Mouse (Mus musculus): Measurements from ENCODE around the gene Prickle4. TPM values are rescaled to one million over a fixed set of nuclear protein-coding genes. Genes with fewer than 3 reads are reported as not detected.

The Prickle4 gene
- polyA plus RNA-seq, 2 experiments, result 0.23 TPM; not detected in 1

GRCm38 (mm10) chr17:47648966-47649365 lies 45.6 kb downstream of the Prickle4 start:
- Histone ChIP-seq H3K4me3 (ENCODE audit: insufficient read depth in 1 of 2, low read depth in 2 of 2, low read length in 2 of 2) (no peak overlapping the region), H3K27me3 (ENCODE audit: control insufficient read depth, insufficient read depth, low read length) (no peaks in the 10 kb centered on the region), H3K9me3 (ENCODE audit: control insufficient read depth, low read length) (no peaks in the 10 kb centered on the region), H3K4me1 (replicated peaks; ENCODE audit: control insufficient read depth in 2 of 2, insufficient read depth in 2 of 2, low read length in 1 of 2) (0 out of 4 replicates have a peak, but pooled peaks cover 2 to 3% of the 10 kb centered on the region in 2 experiments), H3K4me2 (ENCODE audit: low read depth) (no peak overlapping the region), H3K36me3 (replicated peaks; ENCODE audit: control insufficient read depth, insufficient read depth, low read depth) (peaks cover 5% of the 10 kb centered on the region), H3K27ac (no peak overlapping the region), H3K9ac (replicated peaks) (no peak overlapping the region)
- no peak for TF ChIP-seq EP300 (IDR thresholded peaks at IDR 0.05; ENCODE audit: low read depth)
- TF ChIP-seq CTCF (IDR thresholded peaks at IDR 0.05; ENCODE audit: low read depth), result no peak
- DNase-seq (ENCODE audit: low read depth in 3 of 3, low spot score in 3 of 3) (no peak), ATAC-seq (ENCODE audit: insufficient read depth) (no peak)
- 57% methylated on average over 4 of the region's 4 CpGs for WGBS (ENCODE audit: insufficient replicate concordance)

GRCm38 (mm10) chr17:47646683-47647082 lies 47.9 kb downstream of the Prickle4 start:
- TF ChIP-seq EP300 (IDR thresholded peaks at IDR 0.05; ENCODE audit: low read depth), result no peak
- TF ChIP-seq CTCF (IDR thresholded peaks at IDR 0.05; ENCODE audit: low read depth), result peak; percentile 82
- no peak overlapping the region for H3K27ac ChIP-seq
- DNase-seq (ENCODE audit: low read depth in 3 of 3, low spot score in 3 of 3) (peak; percentile 62 to 72 (median 64)), ATAC-seq (ENCODE audit: insufficient read depth) (peak; percentile 33; the same call in 1 of the 2 replicates)
- H3K9ac ChIP-seq (replicated peaks), result no peak overlapping the region
- H3K9me3 ChIP-seq (ENCODE audit: control insufficient read depth, low read length), result no peaks in the 10 kb centered on the region
- peaks cover 2% of the 10 kb centered on the region; the same call in 1 of the 2 replicates for H3K36me3 ChIP-seq (replicated peaks; ENCODE audit: control insufficient read depth, insufficient read depth, low read depth)
- no peak overlapping the region for H3K4me2 ChIP-seq (ENCODE audit: low read depth)
- no peak overlapping the region for H3K4me3 ChIP-seq (ENCODE audit: insufficient read depth in 1 of 2, low read depth in 2 of 2, low read length in 2 of 2)
- 0 out of 4 replicates have a peak, but pooled peaks cover 2 to 3% of the 10 kb centered on the region in 2 experiments for H3K4me1 ChIP-seq (replicated peaks; ENCODE audit: control insufficient read depth in 2 of 2, insufficient read depth in 2 of 2, low read length in 1 of 2)
- 57% methylated on average over 1 of the region's 1 CpGs for WGBS (ENCODE audit: insufficient replicate concordance)
- H3K27me3 ChIP-seq (ENCODE audit: control insufficient read depth, insufficient read depth, low read length), result no peaks in the 10 kb centered on the region

- DNase-seq (ENCODE audit: low read depth in 3 of 3, low spot score in 3 of 3), result no peak
- Histone ChIP-seq H3K36me3 (replicated peaks; ENCODE audit: control insufficient read depth, insufficient read depth, low read depth) (no peaks in the 10 kb centered on the region), H3K27ac (no peak overlapping the region), H3K9me3 (ENCODE audit: control insufficient read depth, low read length) (no peaks in the 10 kb centered on the region), H3K9ac (replicated peaks) (no peak overlapping the region), H3K27me3 (ENCODE audit: control insufficient read depth, insufficient read depth, low read length) (no peaks in the 10 kb centered on the region), H3K4me1 (replicated peaks; ENCODE audit: control insufficient read depth in 2 of 2, insufficient read depth in 2 of 2, low read length in 1 of 2) (0 out of 4 replicates have a peak, but pooled peaks cover 0 to 3% of the 10 kb centered on the region in 2 experiments), H3K4me2 (ENCODE audit: low read depth) (no peak overlapping the region), H3K4me3 (ENCODE audit: insufficient read depth in 1 of 2, low read depth in 2 of 2, low read length in 2 of 2) (no peak overlapping the region)
- ATAC-seq (ENCODE audit: insufficient read depth), result no peak
- WGBS (ENCODE audit: insufficient replicate concordance), result 82% methylated on average over 2 of the region's 2 CpGs
- TF ChIP-seq EP300 (IDR thresholded peaks at IDR 0.05; ENCODE audit: low read depth) (no peak), CTCF (IDR thresholded peaks at IDR 0.05; ENCODE audit: low read depth) (peak; percentile 27; the same call in 1 of the 2 replicates)
These were observed 51.5 kb downstream of the Prickle4 start for GRCm38 (mm10) chr17:47642992-47643391.

Other genes starting within 250 kb of the Prickle4 start
- gene Taf8, start 192.4 kb downstream of the Prickle4 start, polyA plus RNA-seq (2012; rRNA removed), result 13.8 and 15.5 TPM in 2 replicates
- 10.4 and 11.8 TPM in 2 replicates for gene Taf8, start 192.4 kb downstream of the Prickle4 start, polyA plus RNA-seq (2014; fragmentation: Nextera tagmentation; extraction: Ambion mirVana)
- 195 and 227 TPM in 2 replicates for gene Ccnd3, start 189.7 kb downstream of the Prickle4 start, polyA plus RNA-seq (2012; rRNA removed)
- 379 and 451 TPM in 2 replicates for gene Ccnd3, start 189.7 kb downstream of the Prickle4 start, polyA plus RNA-seq (2014; fragmentation: Nextera tagmentation; extraction: Ambion mirVana)
- 9.8 and 12.5 TPM in 2 replicates for gene Bysl, start 83.2 kb downstream of the Prickle4 start, polyA plus RNA-seq (2012; rRNA removed)
- gene Bysl, start 83.2 kb downstream of the Prickle4 start, polyA plus RNA-seq (2014; fragmentation: Nextera tagmentation; extraction: Ambion mirVana), result 13.3 and 14.3 TPM in 2 replicates
- 20.7 and 23.1 TPM in 2 replicates for gene Med20, start 83.2 kb downstream of the Prickle4 start, polyA plus RNA-seq (2012; rRNA removed)
- gene Med20, start 83.2 kb downstream of the Prickle4 start, polyA plus RNA-seq (2014; fragmentation: Nextera tagmentation; extraction: Ambion mirVana), result 23.2 and 25.7 TPM in 2 replicates
- gene Gm20517, start 83.1 kb downstream of the Prickle4 start, polyA plus RNA-seq (2012; rRNA removed), result 0.86 and 0.95 TPM in 2 replicates
- 0.86 and 1.7 TPM in 2 replicates for gene Gm20517, start 83.1 kb downstream of the Prickle4 start, polyA plus RNA-seq (2014; fragmentation: Nextera tagmentation; extraction: Ambion mirVana)
- gene Usp49, start 64.0 kb downstream of the Prickle4 start, polyA plus RNA-seq (2012; rRNA removed), result 6.4 and 6.6 TPM in 2 replicates
- 2.9 and 3.9 TPM in 2 replicates for gene Usp49, start 64.0 kb downstream of the Prickle4 start, polyA plus RNA-seq (2014; fragmentation: Nextera tagmentation; extraction: Ambion mirVana)
- 63.2 and 88.6 TPM in 2 replicates for gene Tomm6, start 6.3 kb downstream of the Prickle4 start, polyA plus RNA-seq (2012; rRNA removed)
- 244 and 251 TPM in 2 replicates for gene Tomm6, start 6.3 kb downstream of the Prickle4 start, polyA plus RNA-seq (2014; fragmentation: Nextera tagmentation; extraction: Ambion mirVana)
- gene Frs3, start 5.7 kb downstream of the Prickle4 start, polyA plus RNA-seq (2012; rRNA removed), result 3.0 and 3.7 TPM in 2 replicates
- gene Frs3, start 5.7 kb downstream of the Prickle4 start, polyA plus RNA-seq (2014; fragmentation: Nextera tagmentation; extraction: Ambion mirVana), result 0.67 and 0.91 TPM in 2 replicates
- 0.18 and 0.32 TPM in 2 replicates for gene Gm21981, start 281 bp downstream of the Prickle4 start, polyA plus RNA-seq (2012; rRNA removed)
- 0.30 TPM in 1 of 2 replicates, not detected in the other for gene Gm21981, start 281 bp downstream of the Prickle4 start, polyA plus RNA-seq (2014; fragmentation: Nextera tagmentation; extraction: Ambion mirVana)
- not detected in 2 replicates for gene Pgc, start 32.1 kb upstream of the Prickle4 start, polyA plus RNA-seq (2012; rRNA removed)
- not detected in 2 replicates for gene Pgc, start 32.1 kb upstream of the Prickle4 start, polyA plus RNA-seq (2014; fragmentation: Nextera tagmentation; extraction: Ambion mirVana)
- gene Tfeb, start 42.3 kb upstream of the Prickle4 start, polyA plus RNA-seq (2012; rRNA removed), result 2.4 and 2.9 TPM in 2 replicates
- gene Tfeb, start 42.3 kb upstream of the Prickle4 start, polyA plus RNA-seq (2014; fragmentation: Nextera tagmentation; extraction: Ambion mirVana), result 3.2 and 3.7 TPM in 2 replicates
- gene Mdfi, start 140.0 kb upstream of the Prickle4 start, polyA plus RNA-seq (2012; rRNA removed), result 5.2 and 7.1 TPM in 2 replicates
- 1.7 and 1.9 TPM in 2 replicates for gene Mdfi, start 140.0 kb upstream of the Prickle4 start, polyA plus RNA-seq (2014; fragmentation: Nextera tagmentation; extraction: Ambion mirVana)
- gene Foxp4, start 229.9 kb upstream of the Prickle4 start, polyA plus RNA-seq (2012; rRNA removed), result 9.4 and 10.1 TPM in 2 replicates
- gene Foxp4, start 229.9 kb upstream of the Prickle4 start, polyA plus RNA-seq (2014; fragmentation: Nextera tagmentation; extraction: Ambion mirVana), result 3.5 and 4.7 TPM in 2 replicates